Mouse (Mus musculus) subcutaneous adipose tissue, adult 2 months (tissue): ENCODE data around the gene Sycp3. TPM values are rescaled to one million over a fixed set of nuclear protein-coding genes. Genes with fewer than 3 reads are reported as not detected.

ENCODE experiments used
- polyA plus RNA-seq: library from polyadenylated mRNA; depleted of rRNA; stranded (reverse); fragments of >200 nt; gene quantifications from 2 replicates; pipeline ENCODE4 v1.2.3, GENCODE M21; 2012; ENCODE audit warnings: low replicate concordance; rRNA removed

The Sycp3 gene
- 0.14 and 1.2 TPM in 2 replicates for polyA plus RNA-seq

DNA sequence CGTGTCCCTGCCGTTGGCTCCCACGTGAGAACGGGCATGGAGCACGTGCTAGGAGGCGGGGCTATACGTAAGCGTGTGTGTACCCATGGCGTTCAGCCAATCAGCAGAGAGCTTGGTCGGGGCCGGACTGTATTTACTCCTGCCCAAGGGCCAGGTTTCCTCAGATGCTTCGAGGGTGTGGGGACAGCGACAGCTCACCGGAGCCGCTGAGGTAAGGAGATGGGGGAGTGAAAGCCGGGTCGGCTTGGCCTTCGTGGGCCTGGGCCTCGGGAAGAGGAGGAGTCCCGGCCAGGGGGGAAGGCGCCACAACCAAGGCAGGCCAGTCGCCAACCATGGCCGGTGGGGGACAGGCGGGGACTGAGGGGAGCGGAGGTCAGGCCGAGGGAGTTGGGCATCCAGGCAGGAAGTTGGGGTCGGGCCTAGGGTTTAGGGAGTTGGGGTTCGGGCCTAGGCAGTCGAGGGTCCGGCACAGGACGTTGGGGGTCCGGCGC is at the start of gene Sycp3:
TSS of gene Sycp3 (plus strand) at position 68 of the 491 bp plus-strand sequence.

DNA sequence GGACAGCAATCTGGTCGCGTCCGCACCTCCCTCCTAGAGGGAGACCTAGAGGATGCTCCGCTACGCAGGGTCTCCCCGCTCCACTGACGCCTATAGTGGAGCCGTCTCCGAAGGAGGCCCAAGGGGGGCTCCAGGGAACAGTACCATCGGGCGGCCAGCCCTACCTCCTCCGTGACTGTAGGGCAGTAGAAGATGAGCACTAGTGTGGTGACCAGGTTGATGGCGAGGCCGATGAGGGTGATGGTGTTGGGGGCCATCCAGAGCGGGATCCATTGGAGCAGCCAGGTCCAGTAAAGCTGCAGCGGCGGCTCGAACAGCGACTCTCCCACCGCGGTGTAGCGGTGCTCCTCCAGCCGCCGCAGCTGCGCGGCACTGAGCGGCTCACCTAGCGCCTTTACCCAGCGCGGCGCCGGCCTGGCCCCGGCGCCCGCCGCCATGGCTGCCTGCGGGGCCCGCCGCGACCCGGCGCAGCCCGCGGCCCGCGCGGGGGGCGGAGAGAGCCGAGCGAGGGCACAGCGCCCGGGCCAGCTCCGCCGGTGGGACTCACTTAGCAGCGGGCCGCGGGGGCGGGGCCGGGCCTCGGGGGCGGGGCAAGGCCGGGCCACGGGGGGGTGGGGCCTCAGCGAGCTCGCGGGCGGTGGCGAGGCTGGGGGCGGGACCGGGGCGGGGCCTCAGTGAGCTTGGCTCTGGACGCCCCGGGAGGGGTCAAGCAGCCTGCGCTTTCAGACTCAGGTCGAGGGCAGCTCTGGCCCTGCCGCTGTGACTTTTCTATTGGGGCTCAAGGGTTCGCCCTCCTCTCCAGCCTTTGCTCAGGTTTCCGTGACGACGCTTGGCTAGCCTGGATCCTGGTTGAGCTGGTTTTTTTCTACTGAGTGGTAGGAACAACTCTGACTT is 44.3 kb downstream of the Sycp3 start, which contains the start of gene Chpt1:
TSS of gene Chpt1 (minus strand) at position 653 of the 894 bp plus-strand sequence.

Other genes starting within 250 kb of the Sycp3 start
- gene Dram1, start 80.5 kb upstream of the Sycp3 start, polyA plus RNA-seq, result 80.4 and 198 TPM in 2 replicates
- gene Gnptab, start 80.4 kb upstream of the Sycp3 start, polyA plus RNA-seq, result 26.3 and 34.0 TPM in 2 replicates
- gene Chpt1, start 44.5 kb downstream of the Sycp3 start, polyA plus RNA-seq, result 278 and 946 TPM in 2 replicates
- gene Mybpc1, start 145.6 kb downstream of the Sycp3 start, polyA plus RNA-seq, result 0.43 and 9.1 TPM in 2 replicates
- 0.30 and 0.33 TPM in 2 replicates for gene Spic, start 225.4 kb downstream of the Sycp3 start, polyA plus RNA-seq